In genomic region chr3:67618222-67618621, GRCm38 (mm10) we compare ENCODE assay signal across 12 mouse cellular contexts.
"Had no signal": no experiment of that assay in that cellular context is flagged by ENCODE, and none has a peak within 500 bp of the region (broad histone marks: within the 10 kb centered on the region; RNA-seq: fewer than 3 reads in every experiment).

No protein-coding gene starts in this region.

- H3K4me1 ChIP-seq: liver, embryonic 13.5 days; midbrain, embryonic 12.5 days had no signal

- H3K27ac ChIP-seq: left cerebral cortex, adult 2 months; liver, embryonic 13.5 days; macrophage; midbrain, embryonic 12.5 days had no signal

- H3K9me3 ChIP-seq: liver, embryonic 13.5 days; midbrain, embryonic 12.5 days had no signal

- H3K36me3 ChIP-seq: liver, embryonic 13.5 days; midbrain, embryonic 12.5 days had no signal

- ATAC-seq: lung, postnatal 0 days; midbrain, embryonic 16.5 days had no signal

- H3K4me3 ChIP-seq: left cerebral cortex, adult 2 months; liver, embryonic 13.5 days; midbrain, embryonic 12.5 days; myocyte had no signal

- H3K27me3 ChIP-seq: liver, embryonic 13.5 days; midbrain, embryonic 12.5 days had no signal

- H3K9ac ChIP-seq: liver, embryonic 13.5 days; lung, embryonic 14.5 days; midbrain, embryonic 12.5 days had no signal

- DNase-seq: kidney, adult 9 months; layer of hippocampus, postnatal 36 days; liver, embryonic 13.5 days; lung, embryonic 14.5 days; thymus, adult 18-20 months; thymus, postnatal 36 days had no signal

- H3K4me2 ChIP-seq: liver, embryonic 13.5 days; lung, embryonic 14.5 days; midbrain, embryonic 12.5 days had no signal
